Mouse (Mus musculus) MEL (cell line): Measurements from ENCODE around the gene Shisal2b.

Experiments
- CHD1 ChIP-seq: IDR thresholded peaks from 2 replicates; pipeline ENCODE4 v1.6.1; 2012; ENCODE audit warnings: low read depth, mild to moderate bottlenecking, inconsistent platforms, low read length, improper control_type of control experiment
- CTCF ChIP-seq, 3 experiments: IDR thresholded peaks in 2 of 3; conservative IDR thresholded peaks in 1 of 3; 2 replicates each; pipeline ENCODE4 v1.5.1; 2011 to 2012; ENCODE audit warnings: low read length in 3 of 3, low read depth in 2 of 3, mild to moderate bottlenecking in 2 of 3, improper control_type of control experiment in 1 of 3, inconsistent platforms in 1 of 3, mixed read lengths in 1 of 3, moderate library complexity in 1 of 3; ENCODE audit not compliant: control insufficient read depth in 1 of 3, insufficient read depth in 1 of 3, poor library complexity in 1 of 3, severe bottlenecking in 1 of 3
- E2F4 ChIP-seq: IDR thresholded peaks from 2 replicates; pipeline ENCODE4 v1.6.1; 2011; ENCODE audit warnings: low read depth, low read length, improper control_type of control experiment, borderline replicate concordance
- EP300 ChIP-seq, 2 experiments: IDR thresholded peaks; 2 replicates each; pipeline ENCODE4 v1.6.1; 2011; ENCODE audit warnings: improper control_type of control experiment in 2 of 2, low read length in 2 of 2, low read depth in 1 of 2, mild to moderate bottlenecking in 1 of 2
- GATA1 ChIP-seq: IDR thresholded peaks from 2 replicates; pipeline ENCODE4 v1.6.1; 2011; ENCODE audit warnings: low read depth, low read length, improper control_type of control experiment
- MAFK ChIP-seq: IDR thresholded peaks from 2 replicates; pipeline ENCODE4 v1.6.1; 2011; ENCODE audit warnings: low read depth, mild to moderate bottlenecking, low read length, improper control_type of control experiment, borderline replicate concordance
- MAX ChIP-seq: IDR thresholded peaks from 2 replicates; pipeline ENCODE4 v1.6.1; 2011; ENCODE audit warnings: low read length, improper control_type of control experiment
- POLR2A ChIP-seq, 2 experiments: IDR thresholded peaks; 2 replicates each; pipeline ENCODE4 v1.6.1; 2011 to 2012; ENCODE audit warnings: low read length in 2 of 2, mild to moderate bottlenecking in 2 of 2, control low read depth in 1 of 2, improper control_type of control experiment in 1 of 2, low read depth in 1 of 2, moderate library complexity in 1 of 2; ENCODE audit not compliant: control insufficient read depth in 1 of 2, insufficient read depth in 1 of 2, poor library complexity in 1 of 2
- POLR2AphosphoS2 ChIP-seq: IDR thresholded peaks from 2 replicates; pipeline ENCODE4 v1.6.1; 2011; ENCODE audit warnings: low read length, improper control_type of control experiment
- RAD21 ChIP-seq: IDR thresholded peaks from 2 replicates; pipeline ENCODE4 v1.6.1; 2011; ENCODE audit warnings: mild to moderate bottlenecking, low read depth, low read length, improper control_type of control experiment
- RCOR1 ChIP-seq: IDR thresholded peaks from 2 replicates; pipeline ENCODE4 v1.6.1; 2012; ENCODE audit warnings: low read depth, mild to moderate bottlenecking, inconsistent platforms, low read length, improper control_type of control experiment
- TAL1 ChIP-seq: IDR thresholded peaks from 2 replicates; pipeline ENCODE4 v1.6.1; 2012; ENCODE audit warnings: mild to moderate bottlenecking, inconsistent platforms, low read length, moderate library complexity, mixed read lengths
- TBP ChIP-seq: IDR thresholded peaks from 2 replicates; pipeline ENCODE4 v1.8.0; 2011; ENCODE audit warnings: low read depth, low read length, improper control_type of control experiment
- UBTF ChIP-seq: IDR thresholded peaks from 2 replicates; pipeline ENCODE4 v1.6.1; 2012; ENCODE audit warnings: low read depth, mild to moderate bottlenecking, inconsistent platforms, low read length, improper control_type of control experiment, moderate library complexity, borderline replicate concordance; ENCODE audit not compliant: insufficient read depth

GRCm38 (mm10) chr13:104816635-104817571 lies 46.8 kb downstream of the Shisal2b start, which contains the start of gene Cwc27:
- TF ChIP-seq GATA1 (no peak), POLR2AphosphoS2 (peak; percentile 45; the same call in 1 of the 2 replicates), POLR2A (IDR thresholded peaks at IDR 0.05; ENCODE audit: control insufficient read depth in 1 of 2, insufficient read depth in 1 of 2, low read depth in 1 of 2, low read length in 2 of 2, poor library complexity in 1 of 2) (peak; percentile 18 to 64; a peak in 1 of 4 replicates), RAD21 (no peak), MAX (peak; percentile 6; the same call in 1 of the 2 replicates), MAFK (no peak), UBTF (peak; percentile 85; the same call in 1 of the 2 replicates), CTCF (IDR thresholded peaks at IDR 0.05 in 2 of 3, conservative IDR thresholded peaks at IDR 0.05 in 1 of 3; ENCODE audit: control insufficient read depth in 1 of 3, insufficient read depth in 1 of 3, low read depth in 2 of 3, low read length in 3 of 3, poor library complexity in 1 of 3, severe bottlenecking in 1 of 3) (no peak), TBP (peak; percentile 90), EP300 (IDR thresholded peaks at IDR 0.05; ENCODE audit: low read depth in 1 of 2, low read length in 2 of 2) (0 out of 4 replicates have a peak, but pooled peaks of 1 of the 2 experiments have one; percentile 22), CHD1 (peak; percentile 100), RCOR1 (no peak), TAL1 (no peak), E2F4 (peak; percentile 57; the same call in 1 of the 2 replicates)
